Mouse (Mus musculus): ENCODE data around the gene Dscam.

DNA sequence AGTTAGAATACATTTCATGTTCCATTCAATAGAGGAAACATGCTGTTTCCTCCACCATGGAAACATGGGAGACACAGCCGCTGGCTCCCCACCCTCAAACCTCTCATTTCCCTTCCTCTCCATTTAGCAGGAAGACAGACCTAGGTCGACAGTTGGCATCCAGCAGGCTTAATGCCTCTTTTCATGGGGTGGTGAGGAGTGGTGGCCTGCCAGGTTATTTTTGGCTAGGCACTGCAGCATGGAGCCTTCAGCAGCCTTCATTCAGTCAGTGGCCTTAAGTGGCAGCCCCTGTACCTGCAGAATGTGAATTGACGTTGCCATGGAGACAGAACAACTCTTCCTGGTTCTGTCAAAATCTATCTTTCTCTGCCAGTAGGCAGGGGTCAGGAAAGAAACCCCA is 243.6 kb downstream of the Dscam start:
- TF ChIP-seq CTCF (IDR thresholded peaks at IDR 0.05; ENCODE audit: low read depth, low read length) = no peak
- no peak for TF ChIP-seq POLR2A (IDR thresholded peaks at IDR 0.05; ENCODE audit: borderline replicate concordance, low read depth, low read length)
